Mouse (Mus musculus) G1E (cell line): Measurements from ENCODE around the gene Klhl5. TPM values are rescaled to one million over a fixed set of nuclear protein-coding genes. Genes with fewer than 3 reads are reported as not detected.

Experiments used
- ATAC-seq: 2 replicates; pipeline ENCODE4 v1.8.0; 2016; ENCODE audit warnings: mild to moderate bottlenecking; ENCODE audit not compliant: insufficient number of reproducible peaks, poor library complexity, low FRiP score, severe bottlenecking; ENCODE audit errors: extremely low read depth
- DNase-seq: peaks from one replicate; pipeline ENCODE4 v3.0.0; 2012; ENCODE audit warnings: low spot score
- H3K27me3 ChIP-seq: 2 replicates; pipeline ENCODE4 v1.6.1; 2012; ENCODE audit warnings: mild to moderate bottlenecking, low read length, inconsistent platforms; ENCODE audit not compliant: insufficient read depth
- H3K36me3 ChIP-seq: replicated peaks from 2 replicates; pipeline ENCODE3; 2012; ENCODE audit warnings: mild to moderate bottlenecking, inconsistent platforms
- H3K4me1 ChIP-seq: 2 replicates; pipeline ENCODE4 v1.6.1; 2012; ENCODE audit warnings: low read depth, low read length, inconsistent platforms, mixed read lengths; ENCODE audit not compliant: insufficient read depth
- H3K4me3 ChIP-seq: 2 replicates; pipeline ENCODE4 v1.5.1; 2012; ENCODE audit warnings: low read depth, mild to moderate bottlenecking, inconsistent platforms, low read length, moderate library complexity, mixed read lengths
- H3K9me3 ChIP-seq: replicated peaks from 2 replicates; pipeline ENCODE4 v1.6.1; 2012; ENCODE audit warnings: inconsistent platforms
- CTCF ChIP-seq: IDR thresholded peaks from 2 replicates; pipeline ENCODE4 v1.5.1; 2012; ENCODE audit warnings: low read depth, low read length, inconsistent platforms, mixed read lengths
- GATA1 ChIP-seq: IDR thresholded peaks from 2 replicates; pipeline ENCODE4 v1.6.1; 2012; ENCODE audit warnings: borderline replicate concordance, low read length, inconsistent platforms, mixed read lengths
- GATA2 ChIP-seq: IDR thresholded peaks from 2 replicates; pipeline ENCODE4 v1.6.1; 2012; ENCODE audit warnings: low read depth, low read length, inconsistent platforms, borderline replicate concordance
- POLR2AphosphoS5 ChIP-seq: IDR thresholded peaks from 2 replicates; pipeline ENCODE4 v1.6.1; 2012; ENCODE audit warnings: low read depth, low read length, inconsistent platforms; ENCODE audit not compliant: insufficient replicate concordance
- TAL1 ChIP-seq: conservative IDR thresholded peaks from 2 replicates; pipeline ENCODE4 v1.6.1; 2012; ENCODE audit warnings: low read depth, low read length, inconsistent platforms, mixed read lengths
- polyA plus RNA-seq: library from polyadenylated mRNA; stranded (reverse); fragments of >175 nt; gene quantifications from 2 replicates; pipeline ENCODE4 v1.2.3, GENCODE M21; 2012
- total RNA-seq, 2 experiments: library from RNA; stranded (forward) in 1 of 2; stranded (reverse) in 1 of 2; fragments of 200-1000 nt in 1 of 2; fragments of >200 nt in 1 of 2; fragmentation: Nextera tagmentation in 1 of 2; gene quantifications; 2 replicates each; pipeline ENCODE4 v1.2.3; 2014 to 2017

The Klhl5 gene
- total and polyA plus RNA-seq, 3 experiments: 0.07 to 4.7 (median 0.49) TPM

GRCm38 (mm10) chr5:65094902-65095545, 12.3 kb upstream of the Klhl5 start:
- Histone ChIP-seq H3K27me3 (peaks cover 2% of the 10 kb centered on the region; the same call in 1 of the 2 replicates), H3K4me1 (no peaks in the 10 kb centered on the region), H3K36me3 (no peaks in the 10 kb centered on the region), H3K4me3 (no peak overlapping the region), H3K9me3 (no peaks in the 10 kb centered on the region)
- no peak for TF ChIP-seq GATA1
- TF ChIP-seq TAL1: no peak
- no peak for TF ChIP-seq GATA2
- TF ChIP-seq POLR2AphosphoS5: no peak
- no peak for TF ChIP-seq CTCF
- ATAC-seq (no peak), DNase-seq (no peak)

DNA sequence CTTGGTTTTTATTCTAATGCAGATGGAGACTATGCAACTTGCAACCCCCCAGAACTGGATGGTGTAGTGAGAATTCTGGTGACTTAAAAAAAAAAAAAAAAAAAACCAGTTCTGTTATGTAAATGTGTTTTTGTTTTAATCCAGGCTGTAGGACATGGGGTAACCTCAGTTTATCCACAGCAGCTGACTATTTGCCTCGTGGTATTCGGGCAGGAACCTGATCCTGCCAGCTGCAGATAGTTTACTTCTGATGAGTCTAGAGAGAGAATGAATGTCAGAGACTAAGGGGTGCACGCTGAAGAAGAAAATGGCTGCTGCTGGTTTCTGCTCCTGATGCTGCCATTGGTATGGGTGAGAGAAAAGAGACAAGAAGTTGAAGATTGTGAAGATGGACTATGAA, 11.3 kb upstream of the Klhl5 start:
- H3K4me3 ChIP-seq: no peak overlapping the region
- H3K9me3 ChIP-seq: no peaks in the 10 kb centered on the region
- no peak for ATAC-seq
- H3K27me3 ChIP-seq: peaks cover 2% of the 10 kb centered on the region; the same call in 1 of the 2 replicates
- no peaks in the 10 kb centered on the region for H3K36me3 ChIP-seq
- TF ChIP-seq GATA2: no peak
- TF ChIP-seq POLR2AphosphoS5: no peak
- no peak for TF ChIP-seq CTCF
- TF ChIP-seq GATA1: no peak
- no peak for TF ChIP-seq TAL1
- no peaks in the 10 kb centered on the region for H3K4me1 ChIP-seq
- no peak for DNase-seq

GRCm38 (mm10) chr5:65096805-65097204, 10.5 kb upstream of the Klhl5 start:
- no peak for TF ChIP-seq GATA1
- Histone ChIP-seq H3K4me1 (no peaks in the 10 kb centered on the region), H3K9me3 (no peaks in the 10 kb centered on the region), H3K27me3 (peaks cover 2% of the 10 kb centered on the region; the same call in 1 of the 2 replicates), H3K4me3 (no peak overlapping the region), H3K36me3 (no peaks in the 10 kb centered on the region)
- DNase-seq (no peak), ATAC-seq (no peak)

DNA sequence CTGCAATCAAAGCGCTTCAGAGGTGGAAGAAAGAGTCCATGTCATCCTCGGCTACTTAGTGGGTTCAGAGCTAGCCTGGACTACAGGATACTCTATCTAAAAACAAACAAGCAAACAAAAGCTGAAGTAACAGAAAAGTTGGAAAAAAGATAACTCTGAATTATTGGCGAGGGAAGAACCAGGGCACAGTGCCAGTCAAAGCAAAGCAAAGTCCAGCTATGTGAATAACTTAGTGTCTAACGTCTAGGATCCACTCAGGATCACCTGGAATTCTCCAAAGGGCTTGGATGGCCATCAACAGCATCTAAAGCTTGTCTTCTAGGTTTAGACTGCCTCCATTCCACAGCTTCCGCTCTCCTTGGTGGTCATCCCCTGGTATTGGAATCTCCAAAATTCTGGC, 9.9 kb upstream of the Klhl5 start:
- no peak overlapping the region for H3K4me3 ChIP-seq
- DNase-seq: no peak
- no peak for ATAC-seq
- no peaks in the 10 kb centered on the region for H3K36me3 ChIP-seq
- no peak for TF ChIP-seq TAL1
- TF ChIP-seq GATA2: no peak
- TF ChIP-seq CTCF: no peak
- no peak for TF ChIP-seq GATA1
- TF ChIP-seq POLR2AphosphoS5: no peak
- H3K27me3 ChIP-seq: peaks cover 2% of the 10 kb centered on the region; the same call in 1 of the 2 replicates
- H3K4me1 ChIP-seq: no peaks in the 10 kb centered on the region
- no peaks in the 10 kb centered on the region for H3K9me3 ChIP-seq

DNA sequence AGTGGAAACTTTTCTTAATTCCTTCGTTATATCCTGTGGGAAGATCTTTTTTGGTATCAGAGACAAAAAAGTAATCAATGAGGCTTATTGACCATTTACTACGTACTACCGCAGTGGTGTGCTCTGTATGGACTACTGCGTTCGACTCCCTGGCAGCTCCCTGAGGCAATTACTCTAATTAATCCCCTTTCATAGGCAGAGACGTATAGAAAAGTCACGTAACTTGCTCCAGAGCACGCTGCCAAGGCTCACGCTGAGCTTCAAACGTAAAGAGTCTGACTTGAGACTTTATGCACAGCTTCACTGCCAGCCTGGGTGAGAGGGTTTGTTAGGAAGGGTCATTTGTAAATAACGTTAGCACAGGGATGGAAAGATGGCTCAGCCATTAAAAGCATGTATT, 7.3 kb upstream of the Klhl5 start:
- no peak for DNase-seq
- Histone ChIP-seq H3K4me1 (no peaks in the 10 kb centered on the region), H3K27me3 (peaks cover 2% of the 10 kb centered on the region; the same call in 1 of the 2 replicates), H3K36me3 (no peaks in the 10 kb centered on the region), H3K4me3 (no peak overlapping the region), H3K9me3 (no peaks in the 10 kb centered on the region)
- TF ChIP-seq TAL1 (no peak), GATA2 (no peak), POLR2AphosphoS5 (no peak), CTCF (no peak), GATA1 (no peak)
- no peak for ATAC-seq

GRCm38 (mm10) chr5:65101209-65101608, 6.1 kb upstream of the Klhl5 start:
- Histone ChIP-seq H3K4me1 (no peaks in the 10 kb centered on the region), H3K36me3 (no peaks in the 10 kb centered on the region), H3K4me3 (no peak overlapping the region), H3K9me3 (no peaks in the 10 kb centered on the region), H3K27me3 (peaks cover 2% of the 10 kb centered on the region; the same call in 1 of the 2 replicates)
- ATAC-seq (no peak), DNase-seq (no peak)
- TF ChIP-seq TAL1 (no peak), POLR2AphosphoS5 (no peak), CTCF (no peak), GATA2 (no peak), GATA1 (no peak)
